Mouse (Mus musculus) midbrain, embryonic 11.5 days (tissue): ENCODE data around the gene Acss2. TPM values are rescaled to one million over a fixed set of nuclear protein-coding genes. Genes with fewer than 3 reads are reported as not detected.

Experiments
- ATAC-seq: fragments of 200-750 bp; cut with Nextera tagmentation; 2 replicates; pipeline ENCODE4 v1.8.0; 2017; ENCODE audit warnings: moderate TSS enrichment, moderate library complexity; ENCODE audit not compliant: low FRiP score
- DNase-seq: peaks from one replicate; pipeline ENCODE4 v3.0.0; 2015; ENCODE audit warnings: low spot score; ENCODE audit errors: missing footprints
- H3K27ac ChIP-seq: fragments of 300-500 bp; sonication (generic); 2 replicates; pipeline ENCODE4 v1.5.1; 2014; ENCODE audit warnings: low read depth, low read length
- H3K27me3 ChIP-seq: fragments of 300-500 bp; sonication (generic); 2 replicates; pipeline ENCODE4 v1.6.1; 2014; ENCODE audit warnings: mild to moderate bottlenecking, low read length, moderate library complexity, mixed read lengths; ENCODE audit not compliant: control insufficient read depth, insufficient read depth
- H3K36me3 ChIP-seq: fragments of 300-500 bp; sonication (generic); 2 replicates; pipeline ENCODE4 v1.6.1; 2014; ENCODE audit warnings: mild to moderate bottlenecking, low read length, moderate library complexity, mixed read lengths; ENCODE audit not compliant: control insufficient read depth, insufficient read depth
- H3K4me1 ChIP-seq: fragments of 300-500 bp; sonication (generic); 2 replicates; pipeline ENCODE4 v1.6.1; 2014; ENCODE audit warnings: low read length; ENCODE audit not compliant: control insufficient read depth, insufficient read depth
- H3K4me2 ChIP-seq: fragments of 300-500 bp; sonication (generic); 2 replicates; pipeline ENCODE4 v1.6.1; 2014; ENCODE audit warnings: mild to moderate bottlenecking, moderate library complexity
- H3K4me3 ChIP-seq: fragments of 300-500 bp; sonication (generic); 2 replicates; pipeline ENCODE4 v1.5.1; 2014; ENCODE audit warnings: low read depth, low read length
- H3K9ac ChIP-seq: fragments of 300-500 bp; sonication (generic); 2 replicates; pipeline ENCODE4 v1.6.1; 2014; ENCODE audit warnings: low read length
- H3K9me3 ChIP-seq: fragments of 300-500 bp; sonication (generic); 2 replicates; pipeline ENCODE4 v1.6.1; 2016; ENCODE audit warnings: low read length; ENCODE audit not compliant: control insufficient read depth
- WGBS: fragments of 180-500 bp; shearing (Covaris S2); extraction: QIAGEN DNeasy Blood & Tissue Kit; methylation state at CpG from one replicate; pipeline ENCODE4 v1.1.7; 2014; 5-methylcytosine and 5-hydroxymethylcytosine counted together
- polyA plus RNA-seq: library from polyadenylated mRNA; unstranded; fragments of >200 nt; fragmentation: Nextera tagmentation; extraction: Ambion mirVana; gene quantifications from 2 replicates; pipeline ENCODE4 v1.2.1, GENCODE M21; 2014

Acss2 gene
- 21.9 and 23.1 TPM in 2 replicates for polyA plus RNA-seq

GRCm38 (mm10) chr2:155517455-155518423 lies at the start of gene Acss2, which contains the start of gene Ggt7:
TSS of gene Acss2 (plus strand) at chr2:155517948.
TSS of gene Ggt7 (minus strand) at chr2:155518237.
- Histone ChIP-seq H3K27me3 (no peaks in the 10 kb centered on the region; the same call in 1 of the 2 replicates), H3K4me3 (peak within 1 kb of the TSS; percentile 71), H3K4me1 (peaks cover 14% of the 10 kb centered on the region), H3K9ac (peak within 1 kb of the TSS; percentile 68), H3K27ac (no peak within 1 kb of the TSS; the same call in 1 of the 2 replicates), H3K9me3 (no peaks in the 10 kb centered on the region), H3K4me2 (peak within 1 kb of the TSS; percentile 86), H3K36me3 (no peaks in the 10 kb centered on the region)
- 5% methylated on average over 66 of the region's 70 CpGs for whole genome bisulfite sequencing
- peak; percentile 98 for ATAC-seq
- DNase-seq, result peak; percentile 99

- H3K4me3 ChIP-seq, result peak overlapping the region; percentile 98
- peak overlapping the region; percentile 97 for H3K9ac ChIP-seq
- peak overlapping the region; percentile 70 for H3K4me2 ChIP-seq
- ATAC-seq (peak; percentile 73), DNase-seq (peak; percentile 94)
- H3K4me1 ChIP-seq, result peaks cover 8% of the 10 kb centered on the region
- no peaks in the 10 kb centered on the region for H3K27me3 ChIP-seq
- H3K9me3 ChIP-seq, result no peaks in the 10 kb centered on the region
- no peaks in the 10 kb centered on the region for H3K36me3 ChIP-seq
- under 1% methylated on average over 51 of the region's 71 CpGs for WGBS
- peak overlapping the region; percentile 69 for H3K27ac ChIP-seq
Measured at GRCm38 (mm10) chr2:155472671-155473569, 44.8 kb upstream of the Acss2 start.

GRCm38 (mm10) chr2:155473570-155474088 lies 44.1 kb upstream of the Acss2 start, which contains the start of gene Ncoa6:
TSS of gene Ncoa6 (minus strand) at chr2:155473894.
- H3K9ac ChIP-seq, result peak within 1 kb of the TSS; percentile 97
- H3K36me3 ChIP-seq, result no peaks in the 10 kb centered on the region
- H3K27me3 ChIP-seq, result no peaks in the 10 kb centered on the region
- WGBS, result under 1% methylated on average over 60 of the region's 72 CpGs
- peak within 1 kb of the TSS; percentile 70 for H3K4me2 ChIP-seq
- peaks cover 8% of the 10 kb centered on the region for H3K4me1 ChIP-seq
- DNase-seq (peak; percentile 97), ATAC-seq (peak; percentile 89)
- H3K9me3 ChIP-seq, result no peaks in the 10 kb centered on the region
- peak within 1 kb of the TSS; percentile 69 for H3K27ac ChIP-seq
- peak within 1 kb of the TSS; percentile 98 for H3K4me3 ChIP-seq

GRCm38 (mm10) chr2:155482021-155482420 lies 35.7 kb upstream of the Acss2 start:
- DNase-seq, result peak; percentile 97
- Histone ChIP-seq H3K4me2 (no peak overlapping the region), H3K27ac (no peak overlapping the region), H3K9ac (no peak overlapping the region), H3K4me1 (no peaks in the 10 kb centered on the region), H3K9me3 (no peaks in the 10 kb centered on the region), H3K27me3 (no peaks in the 10 kb centered on the region), H3K36me3 (no peaks in the 10 kb centered on the region), H3K4me3 (no peak overlapping the region)
- 42% methylated on average over 3 of the region's 3 CpGs for WGBS
- no peak for ATAC-seq

- 92% methylated on average over 6 of the region's 6 CpGs for WGBS
- no peak for DNase-seq
- Histone ChIP-seq H3K4me3 (no peak overlapping the region), H3K4me1 (no peaks in the 10 kb centered on the region), H3K27me3 (no peaks in the 10 kb centered on the region), H3K9ac (no peak overlapping the region), H3K9me3 (no peaks in the 10 kb centered on the region), H3K4me2 (no peak overlapping the region), H3K27ac (no peak overlapping the region), H3K36me3 (peaks cover 2% of the 10 kb centered on the region; the same call in 1 of the 2 replicates)
- ATAC-seq, result no peak
Measured at GRCm38 (mm10) chr2:155490998-155491397, 26.8 kb upstream of the Acss2 start.

- no peak for DNase-seq
- no peak for ATAC-seq
- H3K4me2 ChIP-seq, result no peak overlapping the region
- H3K4me1 ChIP-seq, result no peaks in the 10 kb centered on the region; the same call in 1 of the 2 replicates
- H3K4me3 ChIP-seq, result no peak overlapping the region
- no peaks in the 10 kb centered on the region for H3K9me3 ChIP-seq
- no peak overlapping the region for H3K9ac ChIP-seq
- no peaks in the 10 kb centered on the region for H3K27me3 ChIP-seq
- WGBS, result 82% methylated on average over 7 of the region's 7 CpGs
- H3K27ac ChIP-seq, result no peak overlapping the region
- no peaks in the 10 kb centered on the region for H3K36me3 ChIP-seq
Measured at GRCm38 (mm10) chr2:155502596-155502995, 15.2 kb upstream of the Acss2 start.

- 65% methylated on average over 13 of the region's 13 CpGs for WGBS
- H3K4me3 ChIP-seq, result no peak overlapping the region
- ATAC-seq (no peak), DNase-seq (no peak)
- no peak overlapping the region for H3K9ac ChIP-seq
- H3K4me2 ChIP-seq, result no peak overlapping the region
- H3K9me3 ChIP-seq, result no peaks in the 10 kb centered on the region
- no peaks in the 10 kb centered on the region for H3K36me3 ChIP-seq
- no peaks in the 10 kb centered on the region for H3K27me3 ChIP-seq
- H3K4me1 ChIP-seq, result no peaks in the 10 kb centered on the region; the same call in 1 of the 2 replicates
- no peak overlapping the region for H3K27ac ChIP-seq
Measured at GRCm38 (mm10) chr2:155504440-155505355, 13.1 kb upstream of the Acss2 start.

- ATAC-seq (no peak), DNase-seq (no peak)
- no peaks in the 10 kb centered on the region for H3K36me3 ChIP-seq
- 90% methylated on average over 9 of the region's 9 CpGs for WGBS
- H3K9ac ChIP-seq, result no peak overlapping the region
- H3K27ac ChIP-seq, result no peak overlapping the region
- H3K4me3 ChIP-seq, result no peak overlapping the region
- no peaks in the 10 kb centered on the region for H3K27me3 ChIP-seq
- no peaks in the 10 kb centered on the region for H3K9me3 ChIP-seq
- H3K4me1 ChIP-seq, result no peaks in the 10 kb centered on the region; the same call in 1 of the 2 replicates
- H3K4me2 ChIP-seq, result no peak overlapping the region
Measured at GRCm38 (mm10) chr2:155505811-155506210, 11.9 kb upstream of the Acss2 start.
